Mouse (Mus musculus) mesoderm, embryonic 11.5 days (tissue): ENCODE data around the gene Tiam2.

Experiments used
- DNase-seq: peaks from one replicate; pipeline ENCODE4 v3.0.0-alpha.2; 2012; ENCODE audit warnings: low read depth, low spot score

Gene Tiam2

DNA sequence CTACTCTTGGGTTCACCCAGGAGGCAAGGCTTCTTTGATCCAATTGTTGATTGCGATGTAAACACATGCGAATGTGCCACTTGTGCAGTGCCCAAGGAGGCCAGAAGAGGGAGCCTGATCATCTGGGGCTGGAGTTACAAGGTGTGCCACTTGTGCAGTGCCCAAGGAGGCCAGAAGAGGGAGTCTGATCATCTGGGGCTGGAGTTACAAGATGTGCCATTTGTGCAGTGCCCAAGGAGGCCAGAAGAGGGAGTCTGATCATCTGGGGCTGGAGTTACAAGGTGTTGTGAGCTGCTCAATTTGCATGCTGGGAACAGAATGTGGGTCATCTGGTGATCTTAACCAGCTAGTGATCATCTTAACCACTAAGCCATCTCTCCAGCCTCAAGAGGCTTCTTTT is 124.7 kb downstream of the Tiam2 start:
- DNase-seq: peak; percentile 57

DNA sequence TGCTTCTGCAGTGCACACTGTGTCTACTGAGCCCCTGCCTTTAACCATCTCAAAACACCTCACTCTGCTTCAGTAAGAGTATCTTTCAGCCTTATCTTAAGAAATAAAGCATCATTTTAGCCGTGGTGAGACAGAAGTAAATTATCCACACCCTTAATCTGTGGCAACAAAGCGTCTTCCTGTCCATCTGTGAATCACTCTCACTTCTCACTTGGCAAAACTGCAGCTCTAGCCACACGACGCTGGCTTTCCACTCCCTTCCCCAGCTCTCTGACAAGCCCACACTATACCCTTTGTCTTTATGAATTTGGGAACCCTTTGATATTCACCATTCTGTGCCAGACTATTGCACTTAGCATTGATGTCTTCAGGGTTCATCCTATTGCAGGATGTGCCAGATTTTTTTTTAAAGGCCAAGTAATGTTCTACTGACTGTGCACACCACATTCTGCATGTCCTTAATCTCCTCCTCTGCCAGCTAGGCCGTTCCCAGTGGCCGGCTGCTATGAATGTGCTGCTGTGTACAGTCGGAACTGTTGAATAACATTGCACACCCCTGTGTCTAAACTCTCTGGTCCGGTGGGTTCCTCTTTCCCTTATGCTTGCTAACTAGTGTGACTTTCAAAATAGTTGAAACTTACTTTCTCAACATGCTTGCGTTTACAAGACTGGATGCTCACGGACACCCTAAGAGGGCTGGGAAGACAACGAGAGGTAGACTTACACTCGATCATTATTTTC is 126.4 kb downstream of the Tiam2 start:
- no peak for DNase-seq

DNA sequence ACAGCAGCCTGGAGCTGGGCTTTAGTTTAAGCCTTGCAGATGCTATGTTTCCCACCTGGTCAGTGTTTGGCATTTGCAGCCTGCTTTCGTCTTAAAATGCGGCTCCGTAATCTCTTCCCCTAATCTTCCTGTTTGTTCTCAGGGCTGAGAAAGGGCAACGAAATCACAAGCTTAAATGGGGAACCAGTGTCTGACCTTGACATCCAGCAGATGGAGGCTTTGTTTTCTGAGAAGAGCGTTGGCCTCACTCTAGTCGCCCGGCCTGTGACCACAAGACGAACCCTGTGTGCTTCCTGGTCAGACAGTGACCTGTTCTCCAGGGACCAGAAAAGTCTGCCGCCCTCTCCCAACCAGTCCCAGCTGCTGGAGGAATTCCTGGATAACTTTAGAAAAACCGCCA is 127.6 kb downstream of the Tiam2 start:
- DNase-seq: no peak

DNA sequence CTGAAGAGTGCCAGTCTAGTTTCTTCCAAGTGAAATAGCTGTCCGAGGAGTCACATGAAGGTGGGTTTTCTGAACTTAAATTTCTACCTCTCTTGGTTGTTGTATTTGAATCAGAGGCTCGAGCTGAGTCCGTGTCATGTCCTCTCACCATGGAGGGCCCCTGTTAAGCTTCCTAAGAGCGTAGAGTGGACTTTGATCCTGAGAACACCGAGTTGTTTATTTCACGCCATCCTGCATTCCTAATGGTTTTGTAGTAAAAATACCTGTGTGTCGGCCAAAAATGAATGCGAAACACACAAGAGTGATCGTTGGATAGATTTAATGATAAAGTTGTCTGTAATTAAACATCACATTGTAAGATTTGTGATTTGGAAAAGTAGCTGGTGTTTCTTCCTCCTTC is 128.5 kb downstream of the Tiam2 start:
- DNase-seq: no peak

DNA sequence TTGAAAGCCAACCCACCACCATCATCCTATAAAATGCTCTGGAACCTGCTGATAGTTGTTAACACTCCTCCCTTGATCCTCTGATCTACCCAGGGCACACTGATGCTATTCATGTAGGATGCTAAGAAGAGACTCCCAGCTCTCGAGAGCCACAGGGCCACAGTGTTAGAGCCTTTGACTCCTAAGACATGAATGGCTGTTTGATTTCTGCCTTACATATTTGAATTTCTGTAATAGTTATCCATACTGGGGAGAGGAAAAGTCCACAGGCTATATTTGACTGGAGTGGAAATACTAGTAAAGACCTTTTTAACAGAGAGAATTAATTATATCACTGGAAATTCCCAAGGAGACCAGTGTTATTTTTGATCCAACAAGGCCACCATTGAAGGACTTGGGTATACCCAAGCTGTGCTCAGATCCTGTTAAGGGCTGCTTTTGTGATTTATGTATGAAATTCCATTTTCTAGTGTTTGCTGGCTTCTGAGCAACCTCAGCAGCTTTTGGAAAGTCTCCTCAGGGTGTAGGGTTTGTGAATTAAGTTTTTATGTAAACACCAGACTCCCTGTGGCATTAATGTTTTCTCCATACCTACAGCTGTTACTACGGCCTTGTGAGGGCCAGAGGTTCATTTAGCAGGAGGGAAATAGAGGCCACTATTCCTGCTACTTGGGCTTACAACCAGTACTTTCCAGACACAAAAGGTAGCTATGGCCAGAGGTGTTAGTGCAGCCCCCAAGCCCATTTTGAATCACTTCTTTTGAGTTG is 131.7 kb downstream of the Tiam2 start:
- no peak for DNase-seq

DNA sequence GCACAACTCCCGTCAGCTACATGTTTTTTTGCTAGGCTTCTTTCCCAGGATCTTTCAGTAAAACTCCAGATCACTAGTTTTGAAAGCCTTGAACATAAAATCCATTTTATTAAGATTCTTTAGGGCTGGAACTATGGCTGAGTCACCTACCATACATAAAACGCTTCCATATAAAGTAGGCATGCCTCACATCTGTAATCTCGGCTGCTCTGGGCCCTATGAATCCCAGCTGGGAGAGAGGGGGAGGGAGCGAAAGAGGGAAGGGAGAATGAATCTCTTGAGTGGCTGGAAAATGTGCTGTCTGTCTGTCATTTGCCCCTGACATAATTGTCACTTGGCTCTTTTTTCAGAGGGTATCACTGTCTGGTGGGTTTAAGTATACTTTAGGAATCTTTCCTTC is 139.5 kb downstream of the Tiam2 start:
- no peak for DNase-seq

DNA sequence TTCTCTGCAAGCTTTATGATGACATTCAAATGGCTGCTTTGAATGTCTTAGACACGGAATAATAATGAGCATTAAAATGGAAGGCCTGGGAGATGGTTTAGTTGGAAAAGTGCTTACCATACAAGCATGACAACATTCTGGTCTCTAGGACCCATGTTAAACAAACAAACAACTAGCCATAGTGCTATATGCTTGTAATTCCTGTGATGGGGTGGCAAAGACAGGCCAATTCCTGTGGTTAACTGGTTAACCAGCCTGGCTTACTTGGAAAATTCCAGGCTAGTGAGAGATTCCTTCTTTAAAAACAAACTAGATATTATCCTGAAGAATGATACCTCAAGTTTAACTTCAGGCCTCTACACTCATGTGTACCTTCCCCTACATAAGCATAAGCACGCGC is 140.3 kb downstream of the Tiam2 start:
- no peak for DNase-seq

DNA sequence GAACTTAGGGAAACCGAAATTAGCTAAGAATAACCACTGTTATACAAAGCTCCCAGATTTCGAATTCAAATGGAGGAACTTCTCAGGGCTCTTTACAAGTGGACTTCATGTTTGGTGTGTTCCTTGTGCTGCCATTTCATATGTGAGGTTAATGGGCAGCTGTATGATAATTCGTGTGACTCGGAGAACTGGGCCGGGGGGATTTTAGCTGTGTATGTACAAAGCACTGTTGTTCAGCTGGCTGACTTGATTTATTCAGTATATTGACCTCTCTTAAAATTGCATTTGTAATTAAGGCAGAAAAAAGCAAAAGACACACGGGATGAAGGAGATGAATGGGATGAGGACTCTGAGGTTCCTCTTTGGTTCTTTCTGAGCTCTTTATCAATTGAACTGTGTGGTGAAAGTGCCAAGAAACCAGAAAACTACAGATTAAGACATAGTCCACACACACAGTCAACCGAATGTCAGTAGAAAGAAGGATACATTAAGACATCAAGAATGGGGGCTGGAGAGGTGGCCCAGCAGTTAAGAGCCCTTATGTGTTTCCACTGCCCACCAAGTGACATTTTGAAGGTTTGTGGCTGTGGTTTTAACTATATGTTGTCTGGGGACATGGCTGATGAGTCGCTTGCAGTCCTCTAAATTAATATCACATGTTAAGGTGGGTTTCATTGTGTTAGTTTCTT is 141.4 kb downstream of the Tiam2 start:
- no peak for DNase-seq

DNA sequence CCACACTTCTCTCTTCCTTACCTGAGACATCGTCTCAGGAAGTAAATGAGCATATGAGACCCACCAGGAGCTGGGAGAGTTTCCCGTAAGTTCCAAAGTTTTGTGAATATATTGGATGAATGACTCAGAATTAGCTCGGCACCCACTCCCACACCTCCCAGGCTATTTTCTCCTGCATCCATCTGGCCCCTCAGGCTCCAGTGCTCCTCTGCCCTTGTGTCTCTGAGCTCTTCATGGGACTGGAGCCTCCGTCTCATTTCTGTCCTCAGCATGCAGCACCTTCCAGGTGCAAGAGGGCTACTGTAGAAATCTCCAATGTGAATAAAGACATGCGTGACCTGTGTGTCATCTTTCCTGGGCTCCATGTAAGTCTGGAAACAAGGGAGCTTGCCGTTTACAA is 145.6 kb downstream of the Tiam2 start:
- no peak for DNase-seq

DNA sequence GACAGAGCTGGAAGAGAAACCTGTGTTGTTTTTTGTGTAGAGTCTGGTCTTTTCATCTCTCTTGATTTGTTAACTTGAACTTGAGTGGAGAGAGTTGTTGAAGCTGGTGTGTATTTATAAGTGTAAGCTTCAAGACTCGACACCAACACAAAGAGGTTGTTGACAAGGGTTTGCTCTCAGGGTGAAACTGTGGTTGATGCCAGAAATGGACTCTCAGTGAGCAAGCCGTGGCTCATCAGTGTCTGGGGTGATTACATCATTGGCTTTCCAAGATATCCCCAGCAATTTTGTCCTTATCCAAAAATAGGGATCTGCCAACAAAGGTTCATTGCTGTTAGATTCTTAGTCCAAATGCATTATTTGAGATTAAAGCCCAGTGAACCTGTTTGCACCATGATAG is 150.2 kb downstream of the Tiam2 start:
- no peak for DNase-seq

DNA sequence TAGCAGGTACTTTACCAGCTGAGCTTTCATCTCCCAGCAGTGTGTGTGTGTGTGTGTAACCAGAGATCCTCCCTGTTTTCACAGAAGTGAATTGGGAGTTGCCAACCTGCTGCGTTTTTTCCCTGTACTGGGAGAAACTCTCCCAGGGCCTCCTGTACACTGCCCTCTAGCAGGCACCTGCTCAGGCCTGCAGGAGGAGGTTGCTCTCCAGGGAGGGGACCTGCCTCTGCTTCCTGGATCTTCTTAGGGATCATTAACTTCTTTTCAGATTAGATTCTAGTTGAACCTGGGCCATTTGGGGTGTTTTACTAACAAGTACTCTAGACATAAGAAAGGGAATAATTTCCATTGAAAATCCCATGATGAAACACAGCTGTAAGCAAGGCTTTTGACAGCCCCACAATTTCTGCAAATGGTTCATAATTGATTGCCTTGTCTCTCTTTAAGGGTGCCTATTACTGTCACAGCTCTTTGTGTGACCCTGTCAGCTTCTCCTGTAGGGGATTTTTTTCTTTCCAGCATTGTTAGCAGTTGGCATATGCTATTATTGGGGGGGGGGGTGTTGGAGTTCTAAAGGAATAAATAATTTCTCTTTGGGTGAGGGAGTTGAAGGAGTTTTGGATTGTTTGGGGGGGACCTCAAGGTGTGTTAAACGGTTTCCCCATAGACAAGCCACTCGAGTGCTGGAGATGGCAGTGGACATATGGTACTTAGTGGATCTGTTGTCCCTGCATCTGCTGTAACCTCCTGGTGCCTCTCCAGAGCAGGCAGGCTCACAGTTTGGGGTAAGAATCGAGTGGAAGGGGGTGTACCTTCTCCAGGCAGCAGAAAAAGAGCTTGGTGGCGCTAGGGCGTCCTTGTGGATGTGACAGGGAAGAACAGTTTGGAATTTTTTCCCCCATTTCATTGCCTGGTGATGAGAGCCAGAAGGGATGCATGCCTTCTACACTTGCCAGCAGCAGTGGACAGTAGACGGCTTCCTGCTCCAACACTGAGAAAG is 155.5 kb downstream of the Tiam2 start:
- DNase-seq: no peak

DNA sequence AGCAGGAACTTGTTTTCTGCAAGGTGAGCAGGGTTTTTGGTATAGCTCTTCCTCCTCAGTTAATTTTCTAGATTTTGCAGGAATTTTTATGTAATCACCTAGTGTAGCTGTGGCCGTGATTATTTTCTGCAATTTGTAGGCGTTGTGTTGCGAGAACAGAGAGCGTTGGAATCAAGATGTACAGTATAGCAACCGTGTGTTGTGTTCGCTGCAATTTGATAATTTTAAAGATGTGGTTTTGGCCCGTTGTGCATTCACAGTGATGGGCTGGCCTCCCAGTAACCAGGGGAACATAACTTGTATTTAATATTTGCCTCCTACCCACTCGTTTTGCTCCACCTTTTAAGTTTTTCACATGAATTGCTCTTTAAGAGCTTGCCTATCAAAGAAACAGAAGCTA is 156.7 kb downstream of the Tiam2 start:
- no peak for DNase-seq

DNA sequence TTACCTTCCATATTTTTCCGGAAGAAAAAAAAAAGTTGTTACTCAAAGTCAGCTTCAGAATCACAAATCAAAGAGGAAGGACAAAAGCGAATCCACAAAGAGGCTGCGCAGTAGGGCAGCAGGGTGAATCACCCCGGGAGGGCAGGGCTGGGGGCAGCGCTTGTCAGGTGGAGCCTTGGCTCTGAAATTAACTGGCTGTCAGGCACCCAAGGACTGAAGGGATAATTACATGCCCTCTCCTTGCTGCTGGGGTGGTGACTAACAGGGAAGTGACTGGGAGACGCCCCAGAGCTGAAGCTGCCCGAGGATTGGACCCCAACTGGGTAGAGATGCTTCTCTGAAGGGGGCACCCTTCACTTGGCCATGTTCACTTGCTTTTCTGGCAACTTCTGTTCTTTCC is 159.5 kb downstream of the Tiam2 start:
- DNase-seq: no peak

DNA sequence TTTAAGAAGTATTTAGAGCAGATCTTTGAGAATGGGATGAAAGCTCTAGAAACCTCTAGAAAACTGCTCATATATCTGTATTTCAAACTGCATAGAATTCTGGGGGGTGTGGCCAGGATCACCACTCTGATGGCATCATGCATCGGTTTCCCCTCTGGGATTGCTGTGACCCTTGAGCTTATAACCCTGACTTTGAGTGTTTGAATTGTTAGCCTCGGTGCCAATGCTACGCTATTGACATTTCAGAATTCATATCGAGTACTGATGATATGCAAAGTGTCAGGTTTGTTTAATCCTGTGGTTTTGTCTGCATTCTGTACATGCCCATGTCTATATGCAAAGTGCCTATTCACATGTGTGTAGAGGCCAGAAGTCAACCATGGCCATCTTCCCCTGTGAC is 160.8 kb downstream of the Tiam2 start:
- DNase-seq: no peak

DNA sequence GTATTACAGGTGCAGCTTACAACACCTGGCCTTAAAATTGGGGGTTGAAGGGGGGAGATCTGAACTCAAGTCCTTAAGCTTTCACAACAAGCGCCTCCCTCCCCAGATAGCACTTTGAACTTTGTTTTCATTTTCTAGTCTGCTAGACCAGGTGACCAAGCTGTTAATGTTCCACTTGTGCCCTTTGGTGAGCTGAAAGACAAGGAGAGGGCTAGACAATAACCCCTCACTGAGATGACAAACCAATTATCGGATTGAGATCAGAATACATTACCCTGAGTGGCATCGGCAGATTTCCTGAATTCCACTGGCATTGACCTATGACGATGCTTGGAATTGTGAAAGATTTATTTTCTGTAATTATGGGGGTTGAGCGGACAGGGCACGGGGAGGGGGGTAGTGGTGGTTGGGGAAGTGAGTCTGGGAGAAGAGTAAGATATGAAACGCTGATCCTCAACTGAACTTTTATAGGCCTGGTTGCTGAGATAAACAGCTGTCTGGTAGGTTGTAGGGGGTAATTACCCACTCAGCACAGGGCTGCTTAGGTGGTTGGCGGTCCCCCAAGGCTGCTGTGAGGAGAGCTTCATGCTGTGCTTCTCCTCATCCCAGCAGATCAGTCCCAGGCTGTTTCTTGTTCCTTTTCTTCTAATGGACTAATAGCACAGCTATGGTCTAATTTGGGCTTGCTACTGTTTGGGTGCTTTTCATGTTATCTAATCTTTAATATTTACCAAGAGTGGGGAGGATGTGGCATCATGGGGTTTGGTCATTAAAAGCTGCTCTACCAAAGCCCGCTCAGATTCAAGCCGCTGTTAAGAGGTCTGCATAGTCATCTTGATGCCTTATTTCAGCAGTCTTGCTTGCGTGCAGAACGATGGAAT is 161.6 kb downstream of the Tiam2 start:
- DNase-seq: no peak

DNA sequence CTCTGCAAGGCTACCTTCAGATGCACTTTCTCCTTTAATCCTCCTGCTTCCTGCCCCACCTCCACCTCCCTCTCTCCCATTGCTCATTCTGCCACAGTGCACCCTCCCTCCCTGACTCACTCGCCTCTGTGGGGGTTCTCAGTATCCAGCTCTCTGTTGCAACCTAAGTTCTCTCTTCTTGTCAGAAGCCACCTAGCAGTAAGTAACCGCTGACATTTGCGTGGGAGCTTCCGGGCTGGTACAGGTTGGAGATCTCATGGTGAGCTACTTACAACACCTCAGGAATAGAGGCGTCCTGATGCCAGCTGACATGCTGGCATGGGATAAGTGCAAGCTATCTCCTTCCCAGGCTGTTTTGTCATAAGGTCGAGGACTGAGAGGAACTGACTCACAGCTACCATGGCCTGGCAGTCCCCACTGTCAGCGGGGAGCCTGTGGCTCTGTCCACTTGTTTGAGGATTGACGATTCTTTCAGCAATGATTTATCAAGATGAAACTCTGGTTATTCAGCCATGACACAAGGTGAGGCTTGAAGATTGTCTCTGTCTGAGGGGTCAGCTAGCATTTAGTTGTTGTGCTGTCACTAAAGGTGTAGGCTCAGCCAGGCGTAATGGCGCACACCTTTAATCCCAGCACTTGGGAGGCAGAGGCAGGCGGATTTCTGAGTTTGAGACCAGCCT is 164.0 kb downstream of the Tiam2 start:
- no peak for DNase-seq

DNA sequence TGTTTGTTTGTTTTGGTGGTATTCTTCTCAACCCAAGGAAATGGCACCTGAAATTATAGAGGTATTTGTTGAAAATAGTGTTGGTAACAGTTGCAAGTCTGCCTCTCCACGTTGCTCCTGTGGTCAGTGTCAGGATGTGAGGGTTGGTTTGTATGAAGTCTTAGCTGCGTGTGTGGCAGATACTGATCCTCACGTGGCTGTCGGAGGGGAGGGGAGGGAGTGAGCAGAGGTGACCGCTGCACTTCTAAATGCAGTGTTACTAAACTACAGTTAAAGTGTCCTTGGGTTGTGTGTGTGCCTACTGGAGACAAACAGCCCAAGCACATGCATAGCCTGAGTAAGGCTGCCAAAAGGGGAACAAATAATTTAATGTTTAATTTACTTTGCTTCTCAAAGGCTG is 164.7 kb downstream of the Tiam2 start:
- DNase-seq: no peak

DNA sequence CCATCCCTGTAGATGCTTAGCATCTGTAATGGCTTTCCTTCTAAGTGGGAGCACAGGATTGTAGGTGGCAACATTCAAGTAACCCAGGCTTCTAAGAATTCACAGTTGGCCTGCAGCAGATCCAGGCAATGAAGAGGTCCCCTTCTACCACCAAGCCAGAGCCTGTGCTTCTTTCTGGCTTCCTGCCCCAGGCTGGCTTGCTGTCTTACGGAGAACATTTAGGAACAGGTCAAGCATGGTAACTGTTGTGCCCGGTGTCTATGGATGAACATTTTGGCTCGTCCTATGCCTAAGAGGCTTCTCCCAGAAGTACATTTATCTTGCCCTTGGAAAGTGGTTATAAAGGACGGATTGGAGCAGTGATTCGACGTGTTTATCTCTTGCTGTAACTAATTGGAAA is 165.3 kb downstream of the Tiam2 start:
- no peak for DNase-seq

DNA sequence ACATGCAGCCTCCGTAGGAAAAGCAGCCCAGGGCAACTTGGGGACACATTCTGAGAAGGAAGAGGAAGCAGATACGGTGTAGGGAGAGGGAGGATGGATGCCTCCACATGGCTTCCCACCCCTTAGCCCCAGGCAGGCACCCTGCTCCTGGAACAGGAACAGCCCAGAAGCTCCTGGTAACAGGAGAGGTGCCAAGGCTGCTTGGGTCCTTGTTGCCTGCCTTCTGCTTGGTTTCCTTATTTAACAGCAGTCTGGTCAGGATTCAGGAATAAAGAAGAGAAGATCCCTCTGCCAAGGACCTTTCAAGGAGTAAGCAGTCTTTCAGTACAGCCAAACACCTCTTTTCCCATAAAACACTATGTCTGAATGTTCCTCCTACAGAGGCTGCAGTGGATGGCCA is 169.2 kb downstream of the Tiam2 start:
- no peak for DNase-seq

DNA sequence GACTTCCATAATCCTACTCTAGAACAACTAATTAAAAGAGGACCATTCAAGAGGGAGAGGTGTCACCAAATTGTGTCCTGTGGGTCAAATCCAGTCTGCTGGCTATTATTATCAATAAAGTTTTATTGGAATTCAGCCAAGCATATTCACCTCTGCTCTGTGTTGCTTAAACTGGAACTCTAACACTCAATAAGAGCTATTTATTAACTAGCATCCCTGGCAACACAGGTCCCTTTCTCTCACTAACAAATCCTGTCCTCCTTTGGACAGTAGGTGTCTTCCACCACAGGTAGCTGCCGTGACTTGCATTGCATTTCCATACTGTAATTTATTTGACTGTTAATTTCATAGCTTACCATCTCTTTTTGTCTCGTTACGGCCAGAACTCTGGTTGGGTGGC is 169.7 kb downstream of the Tiam2 start:
- no peak for DNase-seq
